Mouse (Mus musculus) kidney, adult 2 months (tissue): ENCODE measurements around the gene Col19a1.

ENCODE experiments used
- CTCF ChIP-seq: fragments of 200-500 bp; conservative IDR thresholded peaks from 2 replicates; pipeline ENCODE4 v1.5.1; 2011; ENCODE audit warnings: low read depth, mild to moderate bottlenecking, control low read depth, low read length, moderate library complexity, mixed read lengths; ENCODE audit not compliant: insufficient read depth, insufficient read length
- POLR2A ChIP-seq: fragments of 200-500 bp; IDR thresholded peaks from one replicate; pipeline ENCODE4 v1.6.1; 2011; ENCODE audit warnings: low read depth, low read length, control low read depth

DNA sequence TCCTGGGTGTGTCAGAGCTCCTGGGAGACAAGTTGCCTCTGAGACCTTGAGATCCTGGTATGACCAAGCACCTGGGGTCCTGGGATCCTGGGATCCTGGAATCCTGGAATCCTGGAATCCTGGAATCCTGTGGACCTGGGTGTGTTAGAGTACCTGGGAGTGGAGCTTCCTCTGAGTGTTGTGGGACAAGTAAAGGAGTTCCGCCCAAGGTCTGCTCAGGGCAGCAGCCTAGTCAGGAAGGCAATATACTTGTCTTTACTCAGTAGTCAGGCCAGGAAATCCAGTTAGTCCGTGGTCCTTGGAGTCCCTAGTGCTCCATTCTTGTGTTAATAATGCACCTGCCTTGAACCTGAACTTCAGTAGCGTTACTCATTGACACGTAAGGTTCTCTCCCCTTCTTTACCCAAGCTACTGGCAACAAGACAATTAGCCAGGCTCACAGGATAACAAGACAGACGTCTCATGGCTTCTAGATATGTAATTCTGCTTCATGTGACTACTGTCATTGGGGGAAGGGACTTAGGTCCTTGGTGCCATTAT lies 239.6 kb downstream of the Col19a1 start:
- TF ChIP-seq CTCF (no peak), POLR2A (no peak)
